Mouse (Mus musculus) CH12.LX (cell line): Measurements from ENCODE around the gene Scml4.

Experiments
- CHD1 ChIP-seq: IDR thresholded peaks from 2 replicates; pipeline ENCODE4 v1.6.1; 2012; ENCODE audit warnings: low read depth, low read length, improper control_type of control experiment, inconsistent platforms
- CTCF ChIP-seq, 2 experiments: IDR thresholded peaks in 1 of 2; conservative IDR thresholded peaks in 1 of 2; 2 replicates each; pipeline ENCODE4 v1.5.1; 2011 to 2012; ENCODE audit warnings: low read depth in 2 of 2, low read length in 2 of 2, improper control_type of control experiment in 1 of 2, inconsistent platforms in 1 of 2, mild to moderate bottlenecking in 1 of 2, moderate library complexity in 1 of 2
- ELF1 ChIP-seq: IDR thresholded peaks from 2 replicates; pipeline ENCODE4 v1.6.1; 2014; ENCODE audit warnings: low read depth, mild to moderate bottlenecking, inconsistent platforms, low read length, improper control_type of control experiment
- EP300 ChIP-seq: IDR thresholded peaks from 2 replicates; pipeline ENCODE4 v1.6.1; 2011; ENCODE audit warnings: low read length, improper control_type of control experiment
- ETS1 ChIP-seq: conservative IDR thresholded peaks from 2 replicates; pipeline ENCODE4 v1.6.1; 2012; ENCODE audit warnings: low read depth, mild to moderate bottlenecking, inconsistent platforms, low read length, improper control_type of control experiment, moderate library complexity
- GABPA ChIP-seq: IDR thresholded peaks from 2 replicates; pipeline ENCODE4 v1.6.1; 2012; ENCODE audit warnings: low read depth, low read length, improper control_type of control experiment, inconsistent platforms; ENCODE audit not compliant: insufficient replicate concordance
- MAFK ChIP-seq: IDR thresholded peaks from 2 replicates; pipeline ENCODE4 v1.6.1; 2011; ENCODE audit warnings: low read length, improper control_type of control experiment; ENCODE audit not compliant: insufficient replicate concordance
- POLR2A ChIP-seq: IDR thresholded peaks from 2 replicates; pipeline ENCODE4 v1.6.1; 2011; ENCODE audit warnings: low read depth, mild to moderate bottlenecking, improper control_type of control experiment, low read length
- TCF12 ChIP-seq: IDR thresholded peaks from 2 replicates; pipeline ENCODE4 v1.6.1; 2014; ENCODE audit warnings: low read depth, mild to moderate bottlenecking, inconsistent platforms, low read length, improper control_type of control experiment
- ZMIZ1 ChIP-seq: IDR thresholded peaks from 2 replicates; pipeline ENCODE4 v1.6.1; 2012; ENCODE audit warnings: low read depth, mild to moderate bottlenecking, inconsistent platforms, low read length, improper control_type of control experiment
- ZNF384 ChIP-seq: IDR thresholded peaks from 2 replicates; pipeline ENCODE4 v1.6.1; 2012; ENCODE audit warnings: low read depth, low read length, improper control_type of control experiment, inconsistent platforms

DNA sequence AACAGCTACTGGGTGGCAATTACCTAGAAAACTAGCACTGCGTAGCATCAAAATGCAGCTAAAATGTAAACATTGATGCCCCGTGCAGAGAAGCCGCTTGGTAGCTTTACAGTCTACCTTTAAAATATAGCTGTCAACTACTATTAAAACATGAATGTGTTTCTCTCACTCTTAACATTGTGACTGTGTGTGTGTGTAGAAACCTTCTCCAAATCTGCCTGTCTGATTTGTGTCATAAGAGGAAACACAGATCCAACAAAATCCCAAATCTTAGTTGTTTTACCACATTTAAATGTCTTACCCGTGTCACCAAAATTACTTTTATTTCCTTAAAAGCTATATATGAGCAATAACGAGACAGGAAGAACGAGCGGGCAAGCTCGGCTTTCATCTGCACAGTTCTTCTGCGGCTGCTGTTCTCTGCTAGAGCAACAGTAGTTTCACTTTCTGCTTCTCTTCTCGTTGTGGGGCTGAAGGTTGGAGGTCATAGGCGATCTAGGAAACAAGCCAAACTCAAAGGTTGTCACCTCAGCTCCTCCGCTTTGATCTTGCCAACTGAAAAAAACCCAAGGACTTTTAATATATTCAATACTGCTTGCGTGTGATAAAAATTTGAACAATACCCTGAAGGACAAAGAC lies 2.1 kb downstream of the Scml4 start:
- TF ChIP-seq CTCF (conservative IDR thresholded peaks at IDR 0.05 in 1 of 2, IDR thresholded peaks at IDR 0.05 in 1 of 2; ENCODE audit: low read depth in 2 of 2, low read length in 2 of 2) (no peak), TCF12 (no peak), ETS1 (peak; percentile 66), POLR2A (peak; percentile 42; the same call in 1 of the 2 replicates), EP300 (peak; percentile 61), ZNF384 (no peak), ZMIZ1 (no peak), ELF1 (peak; percentile 34; the same call in 1 of the 2 replicates), GABPA (no peak), MAFK (peak; percentile 49; the same call in 1 of the 2 replicates), CHD1 (no peak; the same call in 1 of the 2 replicates)
